Mouse (Mus musculus): ENCODE data around the gene Vwa1. TPM values are rescaled to one million over a fixed set of nuclear protein-coding genes. Genes with fewer than 3 reads are reported as not detected.
"Not testable (repeated sequence)": the region's sequence is repeated elsewhere in the genome, so short reads cannot be mapped to it uniquely, and the experiment has no call there.

The Vwa1 gene
- polyA plus RNA-seq, 1 experiment = 0.99 TPM

GRCm38 (mm10) chr4:155745136-155745535 lies 29.4 kb downstream of the Vwa1 start:
- no peak overlapping the region for H3K9ac ChIP-seq (ENCODE audit: low read depth, poor library complexity, severe bottlenecking)
- H3K36me3 ChIP-seq (ENCODE audit: control insufficient read depth, insufficient read depth, low read length, poor library complexity, severe bottlenecking) = peaks cover 73% of the 10 kb centered on the region
- H3K4me1 ChIP-seq (ENCODE audit: control insufficient read depth, insufficient read depth, low read length) = no peaks in the 10 kb centered on the region
- H3K27ac ChIP-seq (ENCODE audit: insufficient read depth, low read length) = no peak overlapping the region
- no peak overlapping the region for H3K4me3 ChIP-seq (ENCODE audit: low read depth, low read length)
- no peaks in the 10 kb centered on the region for H3K27me3 ChIP-seq (ENCODE audit: control insufficient read depth, insufficient read depth, low read length, poor library complexity, severe bottlenecking)
- TF ChIP-seq CTCF (IDR thresholded peaks at IDR 0.05; ENCODE audit: low read depth, low read length) = no peak
- TF ChIP-seq POLR2A (IDR thresholded peaks at IDR 0.05; ENCODE audit: insufficient read depth, low read length) = no peak
- TF ChIP-seq EP300 (IDR thresholded peaks at IDR 0.05; ENCODE audit: insufficient read depth, low read depth, low read length) = no peak
- no peaks in the 10 kb centered on the region for H3K9me3 ChIP-seq (replicated peaks; ENCODE audit: control insufficient read depth, insufficient read depth, low read length, poor library complexity, severe bottlenecking)

DNA sequence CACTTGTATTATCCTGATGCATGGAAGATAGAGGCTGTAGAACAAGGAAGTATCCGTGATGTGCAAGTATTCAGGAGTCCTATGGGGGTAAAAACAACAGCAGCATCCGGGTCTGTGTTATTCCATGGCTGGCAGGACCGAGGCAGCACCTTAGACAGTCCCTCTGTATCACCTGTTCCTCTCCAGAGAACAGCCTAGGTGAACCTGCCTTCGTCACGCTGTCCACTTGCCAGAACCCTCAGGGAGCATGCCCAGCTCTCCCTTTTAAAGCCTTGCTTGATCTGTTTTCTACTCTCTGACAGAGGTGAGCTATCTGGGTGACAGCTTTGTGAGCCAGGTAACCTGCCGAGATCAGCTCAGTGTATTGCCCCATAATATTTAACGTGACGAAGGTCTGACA lies 30.0 kb downstream of the Vwa1 start:
- Histone ChIP-seq H3K27ac (ENCODE audit: insufficient read depth, low read length) (no peak overlapping the region), H3K9ac (ENCODE audit: low read depth, poor library complexity, severe bottlenecking) (no peak overlapping the region), H3K27me3 (ENCODE audit: control insufficient read depth, insufficient read depth, low read length, poor library complexity, severe bottlenecking) (no peaks in the 10 kb centered on the region), H3K36me3 (ENCODE audit: control insufficient read depth, insufficient read depth, low read length, poor library complexity, severe bottlenecking) (peaks cover 66% of the 10 kb centered on the region), H3K4me3 (ENCODE audit: low read depth, low read length) (no peak overlapping the region), H3K4me1 (ENCODE audit: control insufficient read depth, insufficient read depth, low read length) (no peaks in the 10 kb centered on the region), H3K9me3 (replicated peaks; ENCODE audit: control insufficient read depth, insufficient read depth, low read length, poor library complexity, severe bottlenecking) (no peaks in the 10 kb centered on the region)
- no peak for TF ChIP-seq EP300 (IDR thresholded peaks at IDR 0.05; ENCODE audit: insufficient read depth, low read depth, low read length)
- TF ChIP-seq POLR2A (IDR thresholded peaks at IDR 0.05; ENCODE audit: insufficient read depth, low read length) = no peak
- TF ChIP-seq CTCF (IDR thresholded peaks at IDR 0.05; ENCODE audit: low read depth, low read length) = no peak

DNA sequence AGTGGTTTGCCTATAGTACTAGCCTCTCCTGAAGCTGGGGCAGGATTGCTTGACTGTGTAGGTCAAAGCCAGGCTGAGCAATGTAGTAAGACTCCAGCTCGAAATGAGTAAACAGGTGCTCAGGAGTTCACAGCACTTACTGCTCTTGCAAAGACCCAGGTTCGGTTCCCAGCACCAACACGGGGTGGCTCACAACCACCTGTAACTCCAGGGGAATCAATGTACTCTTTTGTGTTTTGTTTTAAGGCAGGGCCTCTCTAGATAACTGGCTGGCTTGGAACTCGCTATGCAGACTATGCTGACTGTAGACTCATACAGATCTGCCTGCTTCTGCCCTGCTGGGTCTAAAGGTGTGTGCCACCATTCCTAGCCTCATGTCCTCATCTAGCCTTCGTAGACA lies 31.8 kb downstream of the Vwa1 start:
- Histone ChIP-seq H3K9me3 (replicated peaks; ENCODE audit: control insufficient read depth, insufficient read depth, low read length, poor library complexity, severe bottlenecking) (no peaks in the 10 kb centered on the region), H3K4me1 (ENCODE audit: control insufficient read depth, insufficient read depth, low read length) (no peaks in the 10 kb centered on the region), H3K36me3 (ENCODE audit: control insufficient read depth, insufficient read depth, low read length, poor library complexity, severe bottlenecking) (peaks cover 48% of the 10 kb centered on the region), H3K9ac (ENCODE audit: low read depth, poor library complexity, severe bottlenecking) (no peak overlapping the region), H3K4me3 (ENCODE audit: low read depth, low read length) (no peak overlapping the region), H3K27me3 (ENCODE audit: control insufficient read depth, insufficient read depth, low read length, poor library complexity, severe bottlenecking) (no peaks in the 10 kb centered on the region), H3K27ac (ENCODE audit: insufficient read depth, low read length) (no peak overlapping the region)
- TF ChIP-seq POLR2A (IDR thresholded peaks at IDR 0.05; ENCODE audit: insufficient read depth, low read length) (no peak), CTCF (IDR thresholded peaks at IDR 0.05; ENCODE audit: low read depth, low read length) (no peak), EP300 (IDR thresholded peaks at IDR 0.05; ENCODE audit: insufficient read depth, low read depth, low read length) (no peak)

GRCm38 (mm10) chr4:155740681-155741080 lies 33.8 kb downstream of the Vwa1 start:
- not testable (repeated sequence) for H3K4me3 ChIP-seq (ENCODE audit: low read depth, low read length); H3K9ac ChIP-seq (ENCODE audit: low read depth, poor library complexity, severe bottlenecking); H3K9me3 ChIP-seq (replicated peaks; ENCODE audit: control insufficient read depth, insufficient read depth, low read length, poor library complexity, severe bottlenecking); H3K4me1 ChIP-seq (ENCODE audit: control insufficient read depth, insufficient read depth, low read length); H3K27me3 ChIP-seq (ENCODE audit: control insufficient read depth, insufficient read depth, low read length, poor library complexity, severe bottlenecking)
- Histone ChIP-seq H3K27ac (ENCODE audit: insufficient read depth, low read length) (peak overlapping the region; percentile 23; the same call in 1 of the 2 replicates), H3K36me3 (ENCODE audit: control insufficient read depth, insufficient read depth, low read length, poor library complexity, severe bottlenecking) (peaks cover 35% of the 10 kb centered on the region)

- Histone ChIP-seq H3K36me3 (ENCODE audit: control insufficient read depth, insufficient read depth, low read length, poor library complexity, severe bottlenecking) (peaks cover 28% of the 10 kb centered on the region), H3K4me3 (ENCODE audit: low read depth, low read length) (peak overlapping the region; percentile 35)
- TF ChIP-seq POLR2A (IDR thresholded peaks at IDR 0.05; ENCODE audit: insufficient read depth, low read length) = no peak
- no peak for TF ChIP-seq CTCF (IDR thresholded peaks at IDR 0.05; ENCODE audit: low read depth, low read length)
- no peak for TF ChIP-seq EP300 (IDR thresholded peaks at IDR 0.05; ENCODE audit: insufficient read depth, low read depth, low read length)
These were observed 34.5 kb downstream of the Vwa1 start for GRCm38 (mm10) chr4:155739741-155740636.

DNA sequence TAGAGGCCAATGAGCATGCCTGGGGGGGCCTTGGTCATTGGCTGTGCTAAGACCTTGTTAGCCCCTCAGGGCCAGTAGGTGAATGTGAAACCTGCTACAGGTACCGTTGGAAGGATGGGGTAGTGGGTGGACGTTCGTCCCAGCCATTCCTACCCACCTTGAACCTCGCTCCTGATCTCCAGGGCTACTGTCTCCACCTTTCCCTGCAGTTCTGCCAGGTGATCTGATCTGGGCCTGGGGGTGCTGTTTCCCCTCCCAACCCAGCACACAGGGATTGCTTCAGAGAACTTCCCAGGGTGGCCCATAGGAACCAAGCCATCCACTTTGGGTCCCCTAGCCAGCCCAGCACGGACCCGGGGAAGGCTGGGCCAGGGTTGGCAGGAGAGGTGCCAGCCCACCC lies 35.3 kb downstream of the Vwa1 start:
- peaks cover 3% of the 10 kb centered on the region for H3K4me1 ChIP-seq (ENCODE audit: control insufficient read depth, insufficient read depth, low read length)
- no peak overlapping the region for H3K27ac ChIP-seq (ENCODE audit: insufficient read depth, low read length)
- TF ChIP-seq CTCF (IDR thresholded peaks at IDR 0.05; ENCODE audit: low read depth, low read length) = no peak
- no peak for TF ChIP-seq EP300 (IDR thresholded peaks at IDR 0.05; ENCODE audit: insufficient read depth, low read depth, low read length)
- TF ChIP-seq POLR2A (IDR thresholded peaks at IDR 0.05; ENCODE audit: insufficient read depth, low read length) = no peak
- no peak overlapping the region for H3K9ac ChIP-seq (ENCODE audit: low read depth, poor library complexity, severe bottlenecking)
- H3K9me3 ChIP-seq (replicated peaks; ENCODE audit: control insufficient read depth, insufficient read depth, low read length, poor library complexity, severe bottlenecking) = no peaks in the 10 kb centered on the region
- no peaks in the 10 kb centered on the region for H3K27me3 ChIP-seq (ENCODE audit: control insufficient read depth, insufficient read depth, low read length, poor library complexity, severe bottlenecking)
- no peak overlapping the region for H3K4me3 ChIP-seq (ENCODE audit: low read depth, low read length)
- H3K36me3 ChIP-seq (ENCODE audit: control insufficient read depth, insufficient read depth, low read length, poor library complexity, severe bottlenecking) = peaks cover 19% of the 10 kb centered on the region

More at GRCm38 (mm10) chr4:155739741-155740636, 34.5 kb downstream of the Vwa1 start:
- H3K27me3 ChIP-seq (ENCODE audit: control insufficient read depth, insufficient read depth, low read length, poor library complexity, severe bottlenecking) = no peaks in the 10 kb centered on the region
- no peak overlapping the region for H3K27ac ChIP-seq (ENCODE audit: insufficient read depth, low read length)
- H3K9me3 ChIP-seq (replicated peaks; ENCODE audit: control insufficient read depth, insufficient read depth, low read length, poor library complexity, severe bottlenecking) = no peaks in the 10 kb centered on the region
- peak overlapping the region; percentile 25; the same call in 1 of the 2 replicates for H3K9ac ChIP-seq (ENCODE audit: low read depth, poor library complexity, severe bottlenecking)
- H3K4me1 ChIP-seq (ENCODE audit: control insufficient read depth, insufficient read depth, low read length) = peaks cover 3% of the 10 kb centered on the region

Measured in ES-Bruce4 (cell line).